Mouse (Mus musculus) lung, adult 18-20 months (tissue): ENCODE data around the gene Limch1.

Source experiments
- DNase-seq, 2 experiments: peaks; one replicate each; pipeline ENCODE4 v3.0.0; 2022; ENCODE audit warnings: mixed read lengths in 2 of 2

The Limch1 gene

GRCm38 (mm10) chr5:66884505-66884904 lies 138.9 kb downstream of the Limch1 start:
- peak; percentile 36 to 54 for DNase-seq

DNA sequence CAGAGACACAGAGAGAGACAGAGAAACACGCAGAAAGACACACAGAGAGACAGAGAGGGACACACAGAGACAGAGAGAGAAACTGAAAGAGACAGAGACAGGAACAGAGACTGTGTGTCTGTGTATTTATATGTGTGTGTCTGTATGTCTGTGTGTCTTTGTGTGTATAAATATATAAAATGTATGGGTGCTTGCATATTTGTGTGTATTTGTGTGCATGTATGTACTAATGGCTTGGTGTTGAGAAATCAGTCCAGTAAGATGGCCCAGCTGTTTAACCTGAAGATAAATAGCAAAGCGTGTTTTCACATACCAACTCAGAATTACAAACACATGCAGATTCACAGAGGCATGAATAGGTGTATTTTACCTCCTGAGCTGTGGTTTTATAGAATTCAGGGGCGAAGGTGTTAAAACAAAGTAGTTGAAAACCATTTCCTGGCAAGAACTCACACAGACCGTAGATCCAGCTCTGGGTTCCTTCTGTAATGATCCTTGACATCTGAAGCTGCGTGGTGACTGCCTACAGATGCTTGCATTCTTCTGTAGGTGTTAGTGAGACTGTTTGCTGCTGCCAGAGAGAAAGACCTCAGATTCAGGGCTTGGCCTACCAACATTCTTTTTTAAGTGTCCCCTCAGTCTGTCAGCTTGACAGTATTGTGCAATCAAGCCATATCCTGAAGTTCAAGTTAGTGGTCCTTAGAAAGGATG lies 140.9 kb downstream of the Limch1 start:
- DNase-seq = peak; percentile 35 to 45

- no peak for DNase-seq
Observed at GRCm38 (mm10) chr5:66888061-66888460, 142.4 kb downstream of the Limch1 start.

DNA sequence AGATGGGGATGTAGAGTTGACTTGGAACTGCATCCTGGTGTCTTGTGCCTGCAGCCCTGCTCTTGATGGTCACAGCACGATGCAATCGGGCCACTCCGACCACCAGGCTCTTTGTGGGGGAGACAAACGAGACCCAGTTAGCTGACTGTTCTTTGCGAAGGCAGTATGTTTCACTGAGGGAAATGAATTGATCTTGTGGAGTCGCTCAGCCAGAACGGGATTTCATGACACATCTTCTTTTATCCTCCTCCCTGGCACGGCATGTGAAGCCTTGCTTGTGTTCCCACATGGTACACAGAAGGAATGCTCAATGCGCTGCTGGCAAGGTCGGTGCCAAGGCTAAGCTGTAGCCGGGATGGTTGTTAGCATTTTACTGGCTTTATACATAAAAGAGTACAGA lies 143.7 kb downstream of the Limch1 start:
- DNase-seq = no peak

DNA sequence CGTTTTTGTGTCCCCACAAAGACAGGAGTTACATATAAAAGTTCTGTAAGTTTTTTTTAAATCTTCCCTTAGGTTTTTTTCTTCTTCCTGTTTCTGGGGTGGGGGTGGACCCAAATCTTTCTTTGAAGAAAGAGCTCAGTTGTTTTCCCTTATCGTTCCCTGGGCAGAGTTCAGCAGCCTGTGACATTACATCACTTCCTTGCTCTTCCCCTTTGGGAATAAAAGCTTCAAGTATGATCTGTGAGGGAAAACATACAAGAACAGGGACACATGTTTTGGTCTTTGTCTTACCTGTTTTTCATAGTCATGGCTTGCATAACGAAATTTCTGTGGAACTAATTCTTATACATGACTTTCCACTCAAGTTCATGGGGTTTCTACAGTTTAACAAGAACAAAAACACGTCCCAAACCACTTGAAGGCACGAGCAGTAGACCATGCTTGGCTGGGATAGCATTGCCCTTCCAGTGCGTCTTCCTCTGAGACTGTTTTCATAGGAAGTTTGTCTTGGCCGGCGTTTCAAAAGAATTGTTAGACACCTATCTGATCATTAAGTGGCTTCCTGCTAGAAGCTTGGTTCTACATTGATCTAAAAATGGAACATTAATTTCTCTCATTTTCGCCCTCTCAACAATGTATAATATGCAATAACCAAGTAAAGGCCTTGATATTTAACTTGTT lies 150.0 kb downstream of the Limch1 start:
- no peak for DNase-seq

DNA sequence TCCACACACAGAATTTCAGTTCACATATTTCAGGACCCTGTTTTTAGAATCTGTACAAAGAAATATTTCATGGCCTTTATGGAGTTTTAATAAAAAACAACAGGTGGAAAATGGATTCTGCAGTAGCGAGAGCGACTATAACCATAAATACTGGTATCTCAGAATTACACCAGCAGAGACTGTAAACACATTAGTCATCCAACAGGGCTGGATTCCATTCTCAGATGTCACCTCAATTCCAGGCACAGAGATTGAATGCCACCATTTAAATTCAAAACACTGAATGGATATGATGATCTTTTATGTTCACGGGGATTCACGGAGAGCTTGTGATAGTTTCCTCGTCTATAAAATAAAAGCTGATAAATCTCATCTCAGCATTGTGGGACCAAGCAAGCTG lies 152.0 kb downstream of the Limch1 start:
- no peak for DNase-seq

DNA sequence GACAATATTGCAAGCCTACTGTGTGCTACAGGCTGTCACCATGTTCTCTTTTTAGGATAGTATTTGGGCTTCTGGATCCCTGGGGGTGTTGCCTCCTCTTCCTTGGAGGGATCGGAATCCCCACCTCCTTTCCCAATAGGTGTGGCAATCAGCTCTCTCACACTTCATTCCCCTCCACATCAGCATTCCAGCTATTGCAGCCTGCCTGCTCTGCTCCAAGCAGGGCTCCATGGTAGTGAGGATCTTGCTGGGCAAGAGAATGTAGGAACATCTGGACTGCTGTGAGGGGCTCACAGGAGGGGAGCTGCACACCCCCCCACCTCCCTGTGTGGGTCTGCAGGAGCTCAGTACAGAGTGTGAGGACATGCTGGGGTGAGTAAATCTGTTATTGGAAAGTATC lies 152.6 kb downstream of the Limch1 start:
- DNase-seq = peak; percentile 48 to 61

GRCm38 (mm10) chr5:66898811-66899430 lies 153.3 kb downstream of the Limch1 start:
- no peak for DNase-seq

GRCm38 (mm10) chr5:66901116-66901515 lies 155.5 kb downstream of the Limch1 start:
- DNase-seq = peak; percentile 65 to 69

- DNase-seq = no peak
Observed at GRCm38 (mm10) chr5:66904835-66905234, 159.2 kb downstream of the Limch1 start.

GRCm38 (mm10) chr5:66908883-66909282 lies 163.3 kb downstream of the Limch1 start:
- no peak for DNase-seq

DNA sequence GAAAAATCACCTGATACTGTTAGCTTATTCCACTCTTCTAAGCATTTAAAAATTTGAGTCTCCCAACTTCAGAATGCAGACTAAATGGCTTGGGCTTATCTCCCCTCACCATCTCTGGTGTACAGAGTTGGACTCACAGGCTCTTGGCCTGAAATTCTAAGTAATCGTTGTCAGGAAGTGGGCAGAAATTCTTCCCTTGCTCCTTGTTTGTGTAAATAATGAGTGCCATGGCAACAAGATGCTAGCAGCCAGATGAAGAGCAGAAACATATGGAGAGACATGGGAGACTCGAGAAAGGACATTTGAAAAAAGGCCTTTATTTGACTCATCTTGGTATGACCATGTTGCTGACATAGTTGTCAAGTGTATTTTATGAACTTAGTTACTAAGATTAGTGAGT lies 164.3 kb downstream of the Limch1 start:
- no peak for DNase-seq

DNA sequence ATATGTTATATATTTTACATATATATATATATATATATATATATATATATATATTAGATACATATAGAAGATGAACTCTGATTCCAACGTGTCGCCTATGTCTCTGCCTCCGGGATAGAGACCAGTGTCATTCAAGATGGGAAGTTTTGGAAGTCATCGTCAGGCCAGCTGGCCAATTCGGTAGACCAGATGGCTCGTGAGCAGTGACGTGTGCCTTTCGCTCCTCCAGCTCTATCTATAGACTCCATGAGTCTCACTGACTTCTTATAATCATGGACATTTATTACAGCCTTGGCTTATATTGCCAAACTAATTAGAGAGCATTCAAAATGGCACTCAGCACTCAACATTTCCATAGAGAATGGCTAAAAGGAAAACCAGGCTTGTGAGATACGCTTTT lies 165.0 kb downstream of the Limch1 start:
- no peak for DNase-seq

DNA sequence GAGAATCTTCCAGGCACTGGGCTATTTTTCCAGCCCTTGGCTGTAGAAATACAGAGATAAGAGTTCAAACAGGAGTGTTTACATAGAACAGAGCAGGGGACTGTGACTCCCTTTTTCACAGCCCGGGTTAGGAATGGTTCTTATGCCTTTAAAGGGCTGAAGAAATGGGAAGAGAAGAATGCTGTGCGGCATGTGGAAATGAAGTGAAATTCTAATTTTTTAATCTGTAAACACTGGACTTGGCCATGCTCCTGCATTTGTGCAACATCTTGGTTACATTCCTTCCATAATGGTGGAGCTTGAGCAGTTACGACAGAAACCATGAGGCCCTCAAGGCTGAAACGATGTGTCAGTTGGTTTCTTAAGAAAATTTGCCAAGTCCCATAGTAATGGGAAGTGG lies 165.4 kb downstream of the Limch1 start:
- DNase-seq = peak; percentile 39 to 66

- no peak for DNase-seq
Observed at GRCm38 (mm10) chr5:66913791-66914190, 168.2 kb downstream of the Limch1 start.

GRCm38 (mm10) chr5:66917353-66918315 lies 172.0 kb downstream of the Limch1 start:
- DNase-seq = no peak

- DNase-seq = no peak
Observed at GRCm38 (mm10) chr5:66918316-66919305, 173.0 kb downstream of the Limch1 start.

DNA sequence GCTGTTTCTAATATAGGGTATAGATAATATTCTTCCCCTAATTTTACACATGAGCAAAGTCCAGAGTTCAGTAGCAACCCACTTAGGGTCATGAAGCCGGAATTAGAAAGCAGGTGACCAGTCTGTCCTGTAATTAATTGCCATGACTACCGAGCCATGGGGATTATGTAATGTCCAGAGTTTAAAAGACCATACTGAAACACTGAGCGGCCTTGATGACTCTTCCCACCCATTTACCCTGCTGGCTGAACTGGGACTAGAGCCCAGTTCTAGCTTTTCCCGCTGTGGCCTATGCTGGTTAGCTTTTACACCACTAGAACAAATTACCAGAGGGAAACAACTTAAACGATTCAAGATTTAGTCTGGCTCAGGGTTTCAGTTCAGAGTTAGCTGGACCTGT lies 177.0 kb downstream of the Limch1 start:
- DNase-seq = no peak

- no peak for DNase-seq
Observed at GRCm38 (mm10) chr5:66929291-66929690, 183.7 kb downstream of the Limch1 start.

GRCm38 (mm10) chr5:66933134-66933804 lies 187.6 kb downstream of the Limch1 start:
- no peak for DNase-seq

DNA sequence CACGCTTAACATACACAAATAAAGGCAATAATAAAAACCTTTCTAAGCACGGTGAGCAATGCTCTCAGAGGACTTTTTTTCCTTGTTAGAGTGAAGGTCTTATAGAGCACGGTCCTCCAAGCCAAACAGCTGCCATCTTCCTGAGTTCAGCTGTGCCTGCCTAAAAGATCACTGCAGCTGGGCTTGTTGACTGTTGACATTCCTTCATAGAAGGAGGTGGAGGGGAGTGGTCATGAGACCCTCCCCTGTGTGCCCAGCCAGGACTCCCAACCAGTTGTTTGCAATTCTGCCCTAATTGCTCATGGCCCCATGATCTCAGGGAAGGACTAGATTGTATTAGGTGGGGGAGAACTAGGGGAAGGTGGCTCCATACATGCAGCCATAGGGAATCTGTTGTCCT lies 189.0 kb downstream of the Limch1 start:
- DNase-seq = no peak
